Mouse (Mus musculus) embryonic facial prominence, embryonic 13.5 days (tissue): ENCODE results near the gene Gzmm. TPM values are rescaled to one million over a fixed set of nuclear protein-coding genes. Genes with fewer than 3 reads are reported as not detected.

Experiments used
- ATAC-seq: fragments of 200-750 bp; cut with Nextera tagmentation; 2 replicates; pipeline ENCODE4 v1.8.0; 2017; ENCODE audit warnings: low read depth; ENCODE audit not compliant: insufficient number of reproducible peaks, insufficient read depth, low FRiP score, low TSS enrichment
- H3K27ac ChIP-seq: fragments of 300-500 bp; sonication (generic); 2 replicates; pipeline ENCODE4 v1.5.1; 2015; ENCODE audit warnings: moderate library complexity, mild to moderate bottlenecking, inconsistent platforms
- H3K27me3 ChIP-seq: fragments of 300-500 bp; sonication (generic); 2 replicates; pipeline ENCODE4 v1.6.1; 2015; ENCODE audit warnings: mild to moderate bottlenecking, inconsistent platforms
- H3K36me3 ChIP-seq: fragments of 300-500 bp; sonication (generic); 2 replicates; pipeline ENCODE4 v1.6.1; 2015; ENCODE audit warnings: mild to moderate bottlenecking, inconsistent platforms
- H3K4me1 ChIP-seq: fragments of 300-500 bp; sonication (generic); 2 replicates; pipeline ENCODE4 v1.6.1; 2015; ENCODE audit warnings: inconsistent platforms
- H3K4me2 ChIP-seq: fragments of 300-500 bp; sonication (generic); 2 replicates; pipeline ENCODE4 v1.6.1; 2015; ENCODE audit warnings: moderate library complexity, mild to moderate bottlenecking, inconsistent platforms
- H3K4me3 ChIP-seq: fragments of 300-500 bp; sonication (generic); 2 replicates; pipeline ENCODE4 v1.5.1; 2015; ENCODE audit warnings: mild to moderate bottlenecking, inconsistent platforms
- H3K9ac ChIP-seq: fragments of 300-500 bp; sonication (generic); 2 replicates; pipeline ENCODE4 v1.6.1; 2015; ENCODE audit warnings: mild to moderate bottlenecking, inconsistent platforms
- H3K9me3 ChIP-seq: fragments of 300-500 bp; sonication (generic); 2 replicates; pipeline ENCODE4 v1.6.1; 2016; ENCODE audit warnings: inconsistent platforms
- WGBS: fragments of 180-500 bp; shearing (Covaris S2); methylation state at CpG from one replicate; pipeline ENCODE4 v1.1.7; 2015; ENCODE audit warnings: mixed read lengths; 5-methylcytosine and 5-hydroxymethylcytosine counted together
- polyA plus RNA-seq: library from polyadenylated mRNA; unstranded; fragments of >200 nt; fragmentation: Nextera tagmentation; extraction: Ambion mirVana; gene quantifications from 2 replicates; pipeline ENCODE4 v1.2.1, GENCODE M21; 2015

The Gzmm gene
- polyA plus RNA-seq, 1 experiment from 2014 or later: 0.84 TPM

GRCm38 (mm10) chr10:79682551-79682915 lies 6.3 kb upstream of the Gzmm start:
- H3K36me3 ChIP-seq: peaks cover 38% of the 10 kb centered on the region
- H3K9me3 ChIP-seq: no peaks in the 10 kb centered on the region
- H3K4me1 ChIP-seq: peaks cover 22% of the 10 kb centered on the region
- H3K27ac ChIP-seq: peak overlapping the region; percentile 71
- no peak for ATAC-seq
- no peaks in the 10 kb centered on the region for H3K27me3 ChIP-seq
- H3K9ac ChIP-seq: peak overlapping the region; percentile 90
- peak overlapping the region; percentile 89 for H3K4me3 ChIP-seq
- WGBS: 0% methylated on average over 10 of the region's 10 CpGs
- peak overlapping the region; percentile 93 for H3K4me2 ChIP-seq

DNA sequence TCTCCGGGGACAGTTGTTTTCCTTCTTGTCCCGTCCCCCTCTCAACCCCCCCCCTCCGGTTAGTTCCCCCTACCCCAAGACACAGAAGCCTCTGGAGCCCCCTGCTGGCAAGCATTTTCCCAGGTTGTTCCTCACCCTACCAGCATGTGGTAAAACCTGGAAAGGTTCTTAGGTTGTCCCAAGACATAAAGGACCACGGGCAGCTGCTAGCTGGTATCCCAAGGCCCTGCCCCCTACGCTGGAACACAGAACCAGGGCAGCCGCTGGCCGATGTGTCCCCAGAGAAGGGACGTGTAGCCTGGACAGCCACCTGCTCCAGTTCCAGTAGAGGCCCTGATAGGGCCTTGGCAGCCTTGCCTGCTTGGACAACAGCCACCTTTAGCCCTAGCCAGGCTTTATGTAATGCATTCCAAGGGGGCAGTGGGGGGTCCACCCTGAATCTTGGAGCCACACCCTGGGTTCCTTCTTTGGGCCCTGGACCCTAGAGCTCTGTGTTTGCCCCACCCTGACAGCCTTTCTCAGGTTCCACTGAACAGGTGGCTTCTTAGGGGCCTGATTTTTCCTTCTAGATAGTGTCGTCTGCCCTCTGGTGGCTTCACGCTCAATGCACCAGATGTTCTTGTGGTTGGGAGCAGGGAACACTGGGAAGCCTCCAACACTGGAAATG lies 5.8 kb upstream of the Gzmm start:
- WGBS: 4% methylated on average over 10 of the region's 10 CpGs
- Histone ChIP-seq H3K36me3 (peaks cover 43% of the 10 kb centered on the region), H3K27me3 (no peaks in the 10 kb centered on the region), H3K4me3 (peak overlapping the region; percentile 89), H3K9ac (peak overlapping the region; percentile 90), H3K27ac (peak overlapping the region; percentile 71), H3K4me1 (peaks cover 22% of the 10 kb centered on the region), H3K9me3 (no peaks in the 10 kb centered on the region), H3K4me2 (peak overlapping the region; percentile 93)
- no peak for ATAC-seq

GRCm38 (mm10) chr10:79683726-79684640 lies 4.8 kb upstream of the Gzmm start:
- Histone ChIP-seq H3K36me3 (peaks cover 52% of the 10 kb centered on the region), H3K9me3 (no peaks in the 10 kb centered on the region), H3K4me3 (peak overlapping the region; percentile 89), H3K9ac (peak overlapping the region; percentile 90), H3K4me2 (peak overlapping the region; percentile 93), H3K27me3 (no peaks in the 10 kb centered on the region), H3K4me1 (peaks cover 22% of the 10 kb centered on the region), H3K27ac (no peak overlapping the region)
- 89% methylated on average over 6 of the region's 6 CpGs for WGBS
- ATAC-seq: no peak

GRCm38 (mm10) chr10:79684770-79685600 lies 3.8 kb upstream of the Gzmm start:
- Histone ChIP-seq H3K36me3 (peaks cover 56% of the 10 kb centered on the region), H3K27me3 (no peaks in the 10 kb centered on the region), H3K9me3 (no peaks in the 10 kb centered on the region), H3K4me1 (peaks cover 22% of the 10 kb centered on the region), H3K9ac (no peak overlapping the region), H3K4me2 (no peak overlapping the region), H3K27ac (no peak overlapping the region), H3K4me3 (no peak overlapping the region)
- ATAC-seq: no peak
- WGBS: 92% methylated on average over 25 of the region's 25 CpGs

DNA sequence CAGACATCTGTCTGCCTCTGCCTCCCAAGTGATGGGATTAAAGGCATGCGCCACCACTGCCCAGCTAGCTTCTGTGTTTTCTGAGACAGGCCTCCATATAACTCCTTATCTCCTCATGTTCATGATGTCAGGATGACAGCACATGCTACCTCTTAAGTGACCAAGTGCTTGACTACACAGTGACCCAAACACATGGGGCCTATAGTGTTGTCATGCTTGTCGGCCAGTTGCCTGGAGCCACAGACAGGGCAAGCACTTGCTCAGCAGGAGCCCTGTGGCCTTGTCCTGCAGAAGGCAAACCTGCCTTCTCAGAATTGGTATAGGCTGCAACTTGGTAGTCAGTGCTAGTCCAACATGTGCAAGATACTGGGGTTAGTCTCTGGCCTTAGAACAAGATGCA lies 2.6 kb upstream of the Gzmm start:
- Histone ChIP-seq H3K36me3 (peaks cover 56% of the 10 kb centered on the region), H3K27ac (no peak overlapping the region)

DNA sequence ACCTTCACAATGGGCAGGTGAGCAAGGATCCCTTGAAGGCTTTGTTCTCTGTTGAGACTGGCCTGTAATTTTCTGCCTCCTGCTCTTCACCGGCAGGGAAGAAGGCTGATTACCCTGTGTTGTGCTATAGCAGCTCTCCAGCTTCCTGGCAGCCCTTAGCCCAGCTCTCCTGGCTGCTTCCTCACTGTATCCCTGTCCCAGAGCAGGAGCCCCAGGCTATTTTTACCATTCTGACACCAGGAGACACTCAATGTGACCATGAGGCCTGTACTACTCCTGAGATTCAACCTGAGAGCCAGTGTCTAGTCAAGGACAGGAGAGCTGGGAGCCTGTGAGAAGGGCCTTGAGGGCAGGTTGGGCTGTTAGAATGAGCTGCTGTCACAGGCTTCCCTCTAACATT lies 2.1 kb upstream of the Gzmm start:
- no peaks in the 10 kb centered on the region for H3K9me3 ChIP-seq
- H3K36me3 ChIP-seq: peaks cover 56% of the 10 kb centered on the region
- H3K4me3 ChIP-seq: no peak overlapping the region
- H3K27ac ChIP-seq: no peak overlapping the region
- no peaks in the 10 kb centered on the region for H3K27me3 ChIP-seq
- peaks cover 16% of the 10 kb centered on the region for H3K4me1 ChIP-seq
- no peak overlapping the region for H3K4me2 ChIP-seq
- ATAC-seq: no peak
- no peak overlapping the region for H3K9ac ChIP-seq
- WGBS: 81% methylated on average over 1 of the region's 1 CpGs

More for the DNA sequence above, 2.6 kb upstream of the Gzmm start:
- Histone ChIP-seq H3K4me1 (peaks cover 18% of the 10 kb centered on the region), H3K27me3 (no peaks in the 10 kb centered on the region), H3K9me3 (no peaks in the 10 kb centered on the region), H3K4me2 (no peak overlapping the region), H3K4me3 (no peak overlapping the region), H3K9ac (no peak overlapping the region)
- ATAC-seq: no peak
- WGBS: 92% methylated on average over 2 of the region's 2 CpGs

GRCm38 (mm10) chr10:79687513-79687912 lies 1.3 kb upstream of the Gzmm start:
- peaks cover 62% of the 10 kb centered on the region for H3K36me3 ChIP-seq
- H3K4me3 ChIP-seq: no peak overlapping the region
- no peak overlapping the region for H3K27ac ChIP-seq
- H3K9me3 ChIP-seq: no peaks in the 10 kb centered on the region
- H3K9ac ChIP-seq: no peak overlapping the region
- 91% methylated on average over 6 of the region's 6 CpGs for WGBS
- H3K4me2 ChIP-seq: no peak overlapping the region
- no peak for ATAC-seq
- H3K4me1 ChIP-seq: peaks cover 16% of the 10 kb centered on the region
- no peaks in the 10 kb centered on the region for H3K27me3 ChIP-seq

GRCm38 (mm10) chr10:79689178-79689577 lies 358 bp downstream of the Gzmm start:
- H3K4me3 ChIP-seq: no peak overlapping the region
- H3K27me3 ChIP-seq: no peaks in the 10 kb centered on the region
- ATAC-seq: no peak
- H3K36me3 ChIP-seq: peaks cover 58% of the 10 kb centered on the region
- peaks cover under 1% of the 10 kb centered on the region; the same call in 1 of the 2 replicates for H3K4me1 ChIP-seq
- no peaks in the 10 kb centered on the region for H3K9me3 ChIP-seq
- H3K27ac ChIP-seq: no peak overlapping the region
- 86% methylated on average over 3 of the region's 3 CpGs for WGBS
- H3K4me2 ChIP-seq: no peak overlapping the region
- no peak overlapping the region for H3K9ac ChIP-seq

- H3K9ac ChIP-seq: no peak overlapping the region
- H3K36me3 ChIP-seq: peaks cover 29% of the 10 kb centered on the region
- no peaks in the 10 kb centered on the region for H3K9me3 ChIP-seq
- no peak overlapping the region for H3K27ac ChIP-seq
- no peak overlapping the region for H3K4me2 ChIP-seq
- H3K4me3 ChIP-seq: no peak overlapping the region
- H3K27me3 ChIP-seq: no peaks in the 10 kb centered on the region
- ATAC-seq: no peak
- WGBS: 96% methylated on average over 2 of the region's 2 CpGs
- H3K4me1 ChIP-seq: peaks cover 19% of the 10 kb centered on the region
Measured at GRCm38 (mm10) chr10:79691986-79692548, 3.2 kb downstream of the Gzmm start.

DNA sequence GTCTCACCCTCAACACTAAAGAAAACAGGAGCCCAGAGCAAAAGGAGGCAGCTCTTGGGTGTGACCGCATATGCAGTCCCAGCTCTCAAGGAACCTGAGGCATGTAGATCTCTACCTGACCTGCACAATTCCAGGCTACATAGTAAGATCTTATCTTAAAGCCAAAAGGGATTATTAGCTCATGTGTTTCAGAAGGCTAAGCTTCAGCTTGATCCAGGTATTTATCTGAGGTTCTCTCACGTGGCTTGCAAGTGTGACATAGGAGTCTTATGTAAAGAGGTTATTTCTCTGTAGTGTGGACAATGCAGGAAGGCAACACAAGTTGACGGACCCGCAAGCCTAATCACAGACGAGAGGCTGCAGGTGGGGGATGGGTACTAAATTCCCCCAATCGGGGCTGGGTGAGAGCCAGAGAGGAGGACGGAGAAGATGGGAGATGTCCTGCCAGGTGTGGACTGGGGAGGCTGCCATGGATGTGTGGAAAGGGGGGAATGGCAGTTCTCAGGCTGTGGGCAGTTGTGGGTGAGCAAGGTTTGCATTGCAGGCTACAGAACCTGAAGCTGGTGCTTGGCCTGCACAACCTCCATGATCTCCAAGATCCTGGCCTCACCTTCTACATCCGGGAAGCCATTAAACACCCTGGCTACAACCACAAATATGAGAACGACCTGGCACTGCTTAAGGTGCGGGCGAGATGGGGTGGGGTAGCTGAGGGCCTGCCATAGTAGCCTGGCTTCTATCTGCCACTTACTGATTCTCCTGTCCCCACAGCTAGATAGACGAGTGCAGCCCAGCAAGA lies 5.0 kb downstream of the Gzmm start:
- H3K9me3 ChIP-seq: no peaks in the 10 kb centered on the region
- no peaks in the 10 kb centered on the region for H3K27me3 ChIP-seq
- 75% methylated on average over 12 of the region's 12 CpGs for WGBS
- H3K9ac ChIP-seq: 0 out of 2 replicates have a peak overlapping the region, but pooled peaks have one; percentile 36
- no peak overlapping the region for H3K4me2 ChIP-seq
- no peak overlapping the region for H3K4me3 ChIP-seq
- H3K27ac ChIP-seq: no peak overlapping the region
- ATAC-seq: no peak
- H3K4me1 ChIP-seq: peaks cover 19% of the 10 kb centered on the region
- H3K36me3 ChIP-seq: peaks cover 12% of the 10 kb centered on the region
